Mouse (Mus musculus): ENCODE results near the gene Tspan4. TPM values are rescaled to one million over a fixed set of nuclear protein-coding genes. Genes with fewer than 3 reads are reported as not detected.
A peak's percentile ranks its signal among the peaks of the same experiment; 100 is the strongest.

The Tspan4 gene
- polyA plus RNA-seq, 1 experiment from 2014 or later = 35.8 TPM

GRCm38 (mm10) chr7:141432186-141432611 is 42.8 kb upstream of the Tspan4 start:
- 75% methylated on average over 8 of the region's 8 CpGs for WGBS
- H3K36me3 ChIP-seq (ENCODE audit: control insufficient read depth, insufficient read depth, low read length) = peaks cover 9% of the 10 kb centered on the region
- no peak overlapping the region for H3K27ac ChIP-seq (ENCODE audit: low read depth, low read length)
- H3K4me1 ChIP-seq (ENCODE audit: control insufficient read depth, insufficient read depth, low read length) = peaks cover 37% of the 10 kb centered on the region
- no peaks in the 10 kb centered on the region for H3K27me3 ChIP-seq (ENCODE audit: control insufficient read depth, insufficient read depth, low read length)
- ATAC-seq (ENCODE audit: insufficient read depth, low FRiP score, low TSS enrichment) (no peak), DNase-seq (ENCODE audit: low spot score) (no peak)
- H3K4me3 ChIP-seq (ENCODE audit: low read depth, low read length) = no peak overlapping the region
- no peak overlapping the region for H3K9ac ChIP-seq (ENCODE audit: low read length)
- no peak overlapping the region for H3K4me2 ChIP-seq (ENCODE audit: low read depth)
- no peaks in the 10 kb centered on the region for H3K9me3 ChIP-seq (ENCODE audit: control insufficient read depth, low read length)

GRCm38 (mm10) chr7:141432741-141433516 is 42.1 kb upstream of the Tspan4 start:
- ATAC-seq (ENCODE audit: insufficient read depth, low FRiP score, low TSS enrichment) = no peak
- 87% methylated on average over 6 of the region's 6 CpGs for WGBS
- Histone ChIP-seq H3K4me3 (ENCODE audit: low read depth, low read length) (no peak overlapping the region), H3K36me3 (ENCODE audit: control insufficient read depth, insufficient read depth, low read length) (peaks cover 9% of the 10 kb centered on the region), H3K4me2 (ENCODE audit: low read depth) (no peak overlapping the region), H3K27me3 (ENCODE audit: control insufficient read depth, insufficient read depth, low read length) (no peaks in the 10 kb centered on the region), H3K27ac (ENCODE audit: low read depth, low read length) (no peak overlapping the region), H3K4me1 (ENCODE audit: control insufficient read depth, insufficient read depth, low read length) (peaks cover 37% of the 10 kb centered on the region), H3K9me3 (ENCODE audit: control insufficient read depth, low read length) (no peaks in the 10 kb centered on the region), H3K9ac (ENCODE audit: low read length) (no peak overlapping the region; the same call in 1 of the 2 replicates)
- DNase-seq (ENCODE audit: low spot score) = no peak

- Histone ChIP-seq H3K36me3 (ENCODE audit: control insufficient read depth, insufficient read depth, low read length) (peaks cover 9% of the 10 kb centered on the region), H3K27ac (ENCODE audit: low read depth, low read length) (0 out of 2 replicates have a peak overlapping the region, but pooled peaks have one; percentile 6), H3K9me3 (ENCODE audit: control insufficient read depth, low read length) (no peaks in the 10 kb centered on the region), H3K4me2 (ENCODE audit: low read depth) (peak overlapping the region; percentile 74), H3K9ac (ENCODE audit: low read length) (peak overlapping the region; percentile 69), H3K4me3 (ENCODE audit: low read depth, low read length) (peak overlapping the region; percentile 45), H3K4me1 (ENCODE audit: control insufficient read depth, insufficient read depth, low read length) (peaks cover 37% of the 10 kb centered on the region), H3K27me3 (ENCODE audit: control insufficient read depth, insufficient read depth, low read length) (no peaks in the 10 kb centered on the region)
- 77% methylated on average over 15 of the region's 15 CpGs for WGBS
- DNase-seq (ENCODE audit: low spot score) (no peak), ATAC-seq (ENCODE audit: insufficient read depth, low FRiP score, low TSS enrichment) (no peak)
Measured at GRCm38 (mm10) chr7:141433517-141434400, 41.3 kb upstream of the Tspan4 start.

DNA sequence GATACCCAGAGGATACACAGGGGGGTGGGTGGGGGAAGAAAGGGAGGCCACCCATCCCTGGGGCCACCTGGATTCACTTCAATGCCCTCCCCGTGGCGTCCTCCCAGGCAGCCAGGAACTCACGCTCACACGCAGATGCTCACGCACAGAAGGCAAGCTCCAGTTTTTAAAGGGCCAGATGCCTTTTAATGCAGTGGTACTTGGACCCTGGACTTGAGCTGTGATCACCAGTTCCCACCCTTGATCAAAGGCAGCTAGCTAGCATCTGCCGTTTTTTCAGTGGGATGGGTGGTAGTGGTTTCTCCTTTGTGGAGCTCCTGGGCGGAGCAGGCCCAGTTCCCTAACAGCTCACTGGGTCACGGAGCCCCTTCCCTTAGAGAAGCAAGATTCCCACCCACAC is 40.6 kb upstream of the Tspan4 start:
- H3K4me3 ChIP-seq (ENCODE audit: low read depth, low read length) = peak overlapping the region; percentile 45
- H3K9me3 ChIP-seq (ENCODE audit: control insufficient read depth, low read length) = no peaks in the 10 kb centered on the region
- WGBS = 14% methylated on average over 8 of the region's 8 CpGs
- H3K4me2 ChIP-seq (ENCODE audit: low read depth) = peak overlapping the region; percentile 74
- peak overlapping the region; percentile 69 for H3K9ac ChIP-seq (ENCODE audit: low read length)
- H3K4me1 ChIP-seq (ENCODE audit: control insufficient read depth, insufficient read depth, low read length) = peaks cover 30% of the 10 kb centered on the region
- peak overlapping the region; percentile 24 for H3K27ac ChIP-seq (ENCODE audit: low read depth, low read length)
- H3K27me3 ChIP-seq (ENCODE audit: control insufficient read depth, insufficient read depth, low read length) = no peaks in the 10 kb centered on the region
- DNase-seq (ENCODE audit: low spot score) = peak; percentile 52
- no peak; the same call in 1 of the 2 replicates for ATAC-seq (ENCODE audit: insufficient read depth, low FRiP score, low TSS enrichment)
- H3K36me3 ChIP-seq (ENCODE audit: control insufficient read depth, insufficient read depth, low read length) = peaks cover 9% of the 10 kb centered on the region

DNA sequence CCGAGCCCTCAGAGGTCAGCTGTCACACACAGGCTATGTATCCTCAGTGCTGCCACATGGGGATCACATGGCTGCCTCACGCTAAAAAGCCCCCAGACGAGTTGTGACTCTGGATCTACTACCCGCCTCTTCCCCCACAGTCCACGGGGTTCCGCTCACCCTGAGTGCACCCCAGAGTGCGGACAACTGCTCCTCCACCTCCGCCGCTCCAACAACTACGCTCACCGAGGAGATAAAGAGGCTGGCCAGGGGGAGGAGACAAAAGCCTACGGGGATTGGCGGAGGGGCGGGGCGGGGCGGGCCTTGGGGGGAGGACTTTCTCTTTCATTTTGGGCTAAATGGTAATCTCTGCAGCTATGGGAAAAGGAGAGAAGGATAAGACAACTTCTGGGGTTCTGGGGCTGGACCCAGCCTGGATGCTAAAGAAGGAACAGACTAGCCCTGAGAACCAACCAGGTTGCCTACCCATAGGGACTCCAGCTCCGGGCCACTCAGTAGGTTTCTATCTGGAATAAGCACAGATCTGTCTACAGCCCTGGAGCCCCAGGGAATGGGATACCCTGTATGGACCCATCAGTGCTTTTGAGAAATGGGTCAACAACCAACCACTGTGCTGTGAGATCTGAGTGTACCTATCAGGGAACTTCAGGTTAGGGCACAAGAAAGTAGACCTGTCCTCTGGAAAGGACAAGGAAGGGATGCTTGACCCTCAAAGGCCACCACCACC is 39.7 kb upstream of the Tspan4 start:
- Histone ChIP-seq H3K27ac (ENCODE audit: low read depth, low read length) (peak overlapping the region; percentile 24), H3K4me3 (ENCODE audit: low read depth, low read length) (peak overlapping the region; percentile 45), H3K4me1 (ENCODE audit: control insufficient read depth, insufficient read depth, low read length) (peaks cover 26% of the 10 kb centered on the region), H3K9ac (ENCODE audit: low read length) (peak overlapping the region; percentile 69), H3K4me2 (ENCODE audit: low read depth) (peak overlapping the region; percentile 74), H3K36me3 (ENCODE audit: control insufficient read depth, insufficient read depth, low read length) (peaks cover 9% of the 10 kb centered on the region), H3K9me3 (ENCODE audit: control insufficient read depth, low read length) (no peaks in the 10 kb centered on the region), H3K27me3 (ENCODE audit: control insufficient read depth, insufficient read depth, low read length) (no peaks in the 10 kb centered on the region)
- DNase-seq (ENCODE audit: low spot score) (peak; percentile 55), ATAC-seq (ENCODE audit: insufficient read depth, low FRiP score, low TSS enrichment) (no peak; the same call in 1 of the 2 replicates)
- WGBS = 4% methylated on average over 17 of the region's 17 CpGs

- no peak overlapping the region for H3K9ac ChIP-seq (ENCODE audit: low read length)
- no peak overlapping the region for H3K27ac ChIP-seq (ENCODE audit: low read depth, low read length)
- no peaks in the 10 kb centered on the region for H3K27me3 ChIP-seq (ENCODE audit: control insufficient read depth, insufficient read depth, low read length)
- peak overlapping the region; percentile 63 for H3K4me3 ChIP-seq (ENCODE audit: low read depth, low read length)
- peaks cover 7% of the 10 kb centered on the region for H3K36me3 ChIP-seq (ENCODE audit: control insufficient read depth, insufficient read depth, low read length)
- H3K4me2 ChIP-seq (ENCODE audit: low read depth) = peak overlapping the region; percentile 85
- ATAC-seq (ENCODE audit: insufficient read depth, low FRiP score, low TSS enrichment) = no peak
- WGBS = 78% methylated on average over 9 of the region's 9 CpGs
- no peaks in the 10 kb centered on the region for H3K9me3 ChIP-seq (ENCODE audit: control insufficient read depth, low read length)
- DNase-seq (ENCODE audit: low spot score) = no peak
- H3K4me1 ChIP-seq (ENCODE audit: control insufficient read depth, insufficient read depth, low read length) = peaks cover 26% of the 10 kb centered on the region
Measured at GRCm38 (mm10) chr7:141435856-141436522, 39.1 kb upstream of the Tspan4 start.

DNA sequence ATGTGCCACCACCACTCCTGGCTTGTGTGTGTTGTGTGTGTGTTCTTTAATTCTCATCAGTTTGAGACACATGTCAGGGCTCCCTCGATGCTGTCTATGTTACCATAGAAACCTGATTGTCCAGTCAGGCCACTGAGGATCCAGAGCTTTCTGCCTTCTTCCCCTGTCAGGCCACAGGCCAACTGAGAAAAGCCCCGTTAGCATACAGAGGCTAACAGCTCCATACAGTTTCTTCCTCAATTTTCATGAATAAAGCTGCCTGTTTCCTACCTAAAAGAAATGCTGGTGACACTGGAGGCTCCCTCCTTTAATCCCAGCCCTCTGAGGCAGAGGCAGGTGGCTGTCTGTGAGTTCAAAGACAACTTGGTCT is 38.5 kb upstream of the Tspan4 start:
- H3K36me3 ChIP-seq (ENCODE audit: control insufficient read depth, insufficient read depth, low read length) = peaks cover 8% of the 10 kb centered on the region
- no peak overlapping the region for H3K27ac ChIP-seq (ENCODE audit: low read depth, low read length)
- peak overlapping the region; percentile 63 for H3K4me3 ChIP-seq (ENCODE audit: low read depth, low read length)
- peaks cover 26% of the 10 kb centered on the region for H3K4me1 ChIP-seq (ENCODE audit: control insufficient read depth, insufficient read depth, low read length)
- H3K9ac ChIP-seq (ENCODE audit: low read length) = peak overlapping the region; percentile 77; the same call in 1 of the 2 replicates
- WGBS = 64% methylated on average over 2 of the region's 2 CpGs
- DNase-seq (ENCODE audit: low spot score) (no peak), ATAC-seq (ENCODE audit: insufficient read depth, low FRiP score, low TSS enrichment) (no peak)
- no peaks in the 10 kb centered on the region for H3K27me3 ChIP-seq (ENCODE audit: control insufficient read depth, insufficient read depth, low read length)
- no peaks in the 10 kb centered on the region for H3K9me3 ChIP-seq (ENCODE audit: control insufficient read depth, low read length)
- H3K4me2 ChIP-seq (ENCODE audit: low read depth) = peak overlapping the region; percentile 85
